Mouse (Mus musculus): ENCODE measurements around the gene Prss57.

DNA sequence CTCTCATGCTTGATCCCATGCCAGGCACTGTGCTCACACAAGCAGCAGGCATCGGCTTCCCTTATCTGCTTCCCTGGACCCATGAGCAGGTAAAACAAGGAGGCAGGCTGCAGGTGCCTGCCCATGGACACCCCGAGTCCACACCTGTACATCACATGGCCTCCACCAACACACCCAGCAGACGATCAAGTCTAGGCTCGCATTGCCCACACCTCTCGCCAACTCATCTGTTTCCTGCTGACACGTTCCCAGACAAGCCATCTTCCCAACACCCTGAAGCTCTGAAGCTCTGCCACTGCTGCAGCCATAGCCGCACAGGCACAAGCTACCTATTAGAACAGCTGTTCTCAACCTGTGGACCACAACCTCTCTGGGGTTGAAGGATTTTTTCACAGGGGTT is 26.5 kb downstream of the Prss57 start:
- TF ChIP-seq CTCF (IDR thresholded peaks at IDR 0.05; ENCODE audit: low read depth, low read length) (no peak), POLR2A (IDR thresholded peaks at IDR 0.05; ENCODE audit: borderline replicate concordance, low read depth, low read length) (no peak)

Data from bone marrow macrophage, adult 2 months (primary cell).